Mouse (Mus musculus) liver, embryonic 11.5 days (tissue): ENCODE data around the gene Pgls. TPM values are rescaled to one million over a fixed set of nuclear protein-coding genes. Genes with fewer than 3 reads are reported as not detected.

ENCODE experiments used
- ATAC-seq: fragments of 200-750 bp; cut with Nextera tagmentation; replicated peaks from 2 replicates; pipeline ENCODE4 v1.8.0; 2017; ENCODE audit warnings: moderate number of reproducible peaks, mild to moderate bottlenecking, moderate TSS enrichment, moderate library complexity; ENCODE audit not compliant: low FRiP score
- DNase-seq: peaks from one replicate; pipeline ENCODE4 v3.0.0-alpha.2; 2017; ENCODE audit warnings: low spot score
- H3K27ac ChIP-seq: fragments of 300-500 bp; sonication (generic); 2 replicates; pipeline ENCODE4 v1.5.1; 2014; ENCODE audit warnings: mild to moderate bottlenecking, low read depth, low read length, control low read depth
- H3K27me3 ChIP-seq: fragments of 300-500 bp; sonication (generic); replicated peaks from 2 replicates; pipeline ENCODE4 v1.6.1; 2014; ENCODE audit warnings: low read length, mixed read lengths; ENCODE audit not compliant: control insufficient read depth, insufficient read depth
- H3K36me3 ChIP-seq: fragments of 300-500 bp; sonication (generic); 2 replicates; pipeline ENCODE4 v1.6.1; 2014; ENCODE audit warnings: mild to moderate bottlenecking, low read length, moderate library complexity, mixed read lengths; ENCODE audit not compliant: control insufficient read depth, insufficient read depth
- H3K4me1 ChIP-seq: fragments of 300-500 bp; sonication (generic); replicated peaks from 2 replicates; pipeline ENCODE4 v1.6.1; 2014; ENCODE audit warnings: low read length, mixed read lengths; ENCODE audit not compliant: control insufficient read depth, insufficient read depth
- H3K4me2 ChIP-seq: fragments of 300-500 bp; sonication (generic); 2 replicates; pipeline ENCODE4 v1.6.1; 2014; ENCODE audit warnings: mild to moderate bottlenecking, control low read depth, moderate library complexity
- H3K4me3 ChIP-seq: fragments of 300-500 bp; sonication (generic); 2 replicates; pipeline ENCODE4 v1.5.1; 2014; ENCODE audit warnings: low read depth, low read length, control low read depth
- H3K9ac ChIP-seq: fragments of 300-500 bp; sonication (generic); 2 replicates; pipeline ENCODE4 v1.6.1; 2014; ENCODE audit warnings: low read depth, low read length, control low read depth
- H3K9me3 ChIP-seq: fragments of 300-500 bp; sonication (generic); 2 replicates; pipeline ENCODE4 v1.6.1; 2016; ENCODE audit warnings: low read length, inconsistent platforms, mixed read lengths; ENCODE audit not compliant: control insufficient read depth
- WGBS: fragments of 180-500 bp; shearing (Covaris S2); extraction: QIAGEN DNeasy Blood & Tissue Kit; methylation state at CpG from one replicate; pipeline ENCODE4 v1.1.7; 2014; 5-methylcytosine and 5-hydroxymethylcytosine counted together
- polyA plus RNA-seq: library from polyadenylated mRNA; unstranded; fragments of >200 nt; fragmentation: Nextera tagmentation; extraction: Ambion mirVana; gene quantifications from 2 replicates; pipeline ENCODE4 v1.2.1, GENCODE M21; 2014

Pgls gene
- polyA plus RNA-seq, 1 experiment from 2014 or later: 200 TPM

DNA sequence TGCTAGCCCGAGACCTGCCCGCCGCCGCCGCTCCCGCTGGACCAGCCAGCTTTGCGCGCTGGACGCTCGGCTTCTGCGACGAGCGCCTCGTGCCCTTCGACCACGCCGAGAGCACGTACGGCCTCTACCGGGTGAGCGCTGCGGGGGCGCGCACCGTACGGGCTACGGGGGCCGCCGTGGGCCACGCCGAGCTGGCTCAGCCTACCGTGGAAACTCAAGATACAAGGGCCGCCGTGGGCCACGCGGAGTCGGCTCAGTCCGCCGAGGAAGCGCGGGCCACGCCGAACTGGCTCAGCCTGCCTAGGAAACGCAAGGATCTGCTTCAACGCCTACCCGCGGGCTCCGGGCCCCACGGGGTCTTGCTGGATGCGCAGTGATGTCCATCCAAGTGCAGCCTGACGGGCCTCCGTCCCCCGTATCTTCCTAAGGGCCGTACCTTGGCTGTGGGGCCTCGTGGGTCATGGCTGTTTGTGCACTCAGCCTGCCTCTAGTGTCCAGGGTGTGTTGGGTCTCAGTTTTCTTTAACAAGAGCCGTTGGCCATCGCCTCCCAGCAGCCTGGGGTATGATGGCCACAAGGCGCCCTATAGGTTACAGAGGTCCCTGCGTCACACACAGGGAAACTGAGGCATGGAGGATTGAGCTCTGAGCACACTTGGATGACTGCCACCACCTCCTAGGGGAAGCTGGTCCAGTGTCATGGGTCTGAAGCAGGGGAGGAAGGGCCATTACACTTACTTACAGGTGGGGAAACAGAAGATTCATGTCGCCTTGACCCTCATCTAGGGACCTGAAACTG is 596 bp downstream of the Pgls start:
- Histone ChIP-seq H3K4me1 (peaks cover 14% of the 10 kb centered on the region), H3K9me3 (no peaks in the 10 kb centered on the region), H3K4me2 (peak overlapping the region; percentile 78), H3K4me3 (peak overlapping the region; percentile 90), H3K27me3 (no peaks in the 10 kb centered on the region), H3K9ac (peak overlapping the region; percentile 98), H3K27ac (peak overlapping the region; percentile 98), H3K36me3 (no peaks in the 10 kb centered on the region)
- 4% methylated on average over 59 of the region's 60 CpGs for WGBS
- DNase-seq: no peak
- peak; percentile 44 for ATAC-seq

DNA sequence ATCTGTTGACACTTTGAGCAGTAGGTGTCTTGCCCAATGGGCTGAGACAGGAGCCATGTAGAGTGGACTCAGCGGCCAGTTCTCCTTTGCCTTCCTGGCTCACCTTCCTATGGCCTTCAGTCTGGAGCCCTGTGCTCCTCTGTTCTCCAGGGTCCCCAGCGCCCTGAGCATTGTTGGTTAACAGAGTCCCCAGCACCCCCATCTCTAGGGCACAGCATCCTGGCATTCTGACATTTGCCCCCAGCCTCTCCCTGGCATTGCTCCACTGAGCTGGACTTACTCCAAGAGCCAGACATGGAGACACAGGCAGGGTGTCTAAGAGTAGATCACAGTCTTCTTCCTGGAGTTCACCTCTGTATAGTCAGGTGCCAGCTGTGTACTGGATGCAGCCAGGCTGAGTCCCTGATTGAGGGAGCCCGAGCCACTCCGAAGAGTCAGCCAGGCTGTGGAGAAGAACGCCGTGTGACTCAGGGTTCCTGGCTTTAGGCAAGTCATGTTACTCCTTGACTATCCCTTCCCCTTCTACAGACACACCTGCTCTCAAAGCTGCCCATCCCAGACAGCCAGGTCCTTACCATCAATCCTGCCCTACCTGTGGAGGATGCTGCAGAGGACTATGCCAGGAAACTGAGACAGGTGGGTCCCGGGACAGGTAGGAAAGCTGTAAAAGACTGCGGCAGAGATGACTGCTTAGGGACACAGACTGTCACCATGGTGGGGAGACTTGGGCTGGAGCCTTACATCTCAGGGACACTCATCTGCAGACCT is 1.8 kb downstream of the Pgls start:
- no peaks in the 10 kb centered on the region for H3K27me3 ChIP-seq
- H3K27ac ChIP-seq: no peak overlapping the region
- H3K4me3 ChIP-seq: peak overlapping the region; percentile 90; the same call in 1 of the 2 replicates
- H3K4me1 ChIP-seq: peaks cover 14% of the 10 kb centered on the region
- peak overlapping the region; percentile 98 for H3K9ac ChIP-seq
- no peaks in the 10 kb centered on the region for H3K36me3 ChIP-seq
- DNase-seq (no peak), ATAC-seq (no peak)
- no peaks in the 10 kb centered on the region for H3K9me3 ChIP-seq
- H3K4me2 ChIP-seq: peak overlapping the region; percentile 78
- WGBS: 87% methylated on average over 8 of the region's 8 CpGs

DNA sequence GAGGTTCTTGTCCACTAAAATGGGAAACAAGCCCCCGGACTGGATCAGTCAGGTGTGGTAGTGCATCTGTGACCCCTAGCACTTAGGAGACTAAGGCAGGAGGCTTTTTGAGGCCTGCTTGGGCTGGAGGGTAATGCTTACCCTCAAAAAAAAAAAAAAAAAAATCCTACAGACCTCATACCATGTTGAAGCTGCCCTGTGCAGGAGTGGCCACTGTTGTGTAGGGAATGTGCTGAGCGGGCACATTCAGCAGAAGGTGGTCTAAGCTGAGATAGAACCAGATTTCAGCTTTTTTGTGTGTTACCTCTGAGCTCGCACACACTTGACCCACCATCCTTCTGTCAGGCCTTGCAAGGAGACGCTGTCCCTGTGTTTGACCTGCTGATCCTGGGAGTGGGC is 2.3 kb downstream of the Pgls start:
- Histone ChIP-seq H3K27me3 (0 out of 2 replicates have a peak, but pooled peaks cover under 1% of the 10 kb centered on the region), H3K36me3 (no peaks in the 10 kb centered on the region), H3K4me2 (no peak overlapping the region), H3K27ac (no peak overlapping the region), H3K4me1 (peaks cover 14% of the 10 kb centered on the region), H3K9ac (no peak overlapping the region), H3K9me3 (no peaks in the 10 kb centered on the region), H3K4me3 (no peak overlapping the region)
- DNase-seq: no peak
- ATAC-seq: no peak
- 87% methylated on average over 4 of the region's 4 CpGs for WGBS

DNA sequence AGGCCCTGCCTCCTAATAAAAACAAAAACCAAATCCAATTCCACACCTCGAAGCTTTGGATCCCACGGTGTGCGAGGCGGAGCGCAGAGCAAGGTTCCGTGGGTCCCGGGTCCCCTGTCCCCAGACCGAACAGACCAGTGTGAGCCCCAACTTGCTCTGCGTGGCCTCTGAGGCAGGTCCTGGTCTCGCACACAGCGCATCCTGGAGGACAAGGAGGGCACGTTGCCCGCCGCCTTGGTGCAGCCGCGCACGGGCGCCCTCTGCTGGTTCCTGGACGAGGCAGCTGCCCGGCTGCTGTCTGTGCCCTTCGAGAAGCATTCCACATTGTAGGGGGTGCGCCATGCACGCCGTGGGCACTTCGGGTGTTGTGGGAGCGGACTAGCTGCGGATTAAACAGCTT is 3.9 kb downstream of the Pgls start:
- DNase-seq (peak; percentile 84), ATAC-seq (peak; percentile 23)
- Histone ChIP-seq H3K27ac (no peak overlapping the region), H3K4me3 (no peak overlapping the region), H3K9me3 (no peaks in the 10 kb centered on the region), H3K27me3 (peaks cover 13% of the 10 kb centered on the region), H3K36me3 (no peaks in the 10 kb centered on the region), H3K4me1 (peaks cover 13% of the 10 kb centered on the region), H3K9ac (no peak overlapping the region), H3K4me2 (no peak overlapping the region)
- 12% methylated on average over 27 of the region's 27 CpGs for WGBS

DNA sequence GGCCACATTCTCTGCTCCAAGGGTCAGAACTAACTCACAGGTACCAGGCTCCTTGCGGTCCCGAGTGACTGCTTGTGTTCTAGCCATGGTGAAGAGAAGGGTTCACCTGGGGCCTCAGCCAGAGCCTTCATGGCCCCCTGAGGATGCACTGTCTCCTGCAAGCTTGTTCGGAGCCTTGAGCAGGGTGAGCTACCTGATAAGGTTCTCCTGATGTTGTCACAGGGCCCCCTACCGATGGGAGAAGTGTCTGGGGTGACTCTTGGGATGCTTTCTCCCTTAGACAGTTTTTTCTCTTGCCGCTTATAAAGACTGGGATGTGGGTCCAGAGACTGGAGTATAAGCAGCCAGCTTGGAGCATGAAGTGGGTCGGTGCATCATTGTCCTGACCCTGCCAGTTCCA is 4.4 kb downstream of the Pgls start:
- DNase-seq (no peak), ATAC-seq (no peak)
- Histone ChIP-seq H3K9me3 (no peaks in the 10 kb centered on the region), H3K9ac (no peak overlapping the region; the same call in 1 of the 2 replicates), H3K4me1 (peaks cover 11% of the 10 kb centered on the region), H3K36me3 (no peaks in the 10 kb centered on the region), H3K27ac (no peak overlapping the region), H3K27me3 (peaks cover 15% of the 10 kb centered on the region), H3K4me2 (no peak overlapping the region), H3K4me3 (no peak overlapping the region)
- 57% methylated on average over 6 of the region's 6 CpGs for WGBS

DNA sequence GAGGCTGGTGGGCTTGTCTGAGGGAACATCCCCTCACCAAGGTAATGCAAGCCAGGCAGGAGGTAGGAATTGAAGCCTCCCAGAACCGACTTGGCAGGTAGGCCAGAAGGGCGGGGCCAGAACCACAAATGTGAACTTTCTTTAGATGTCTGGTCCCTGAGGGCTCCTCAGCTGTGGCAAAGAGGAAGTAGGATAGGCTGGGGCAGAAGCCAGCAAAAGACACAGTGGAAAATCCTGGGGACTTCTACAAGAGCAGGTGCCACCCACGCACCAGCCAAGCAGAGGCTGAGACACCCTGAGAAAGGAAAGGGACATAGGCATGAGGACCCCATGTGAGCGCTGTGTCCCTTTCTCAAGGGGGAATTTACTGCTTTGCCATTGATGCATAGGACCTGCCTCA is 4.8 kb downstream of the Pgls start:
- Histone ChIP-seq H3K36me3 (no peaks in the 10 kb centered on the region), H3K4me3 (no peak overlapping the region), H3K4me2 (no peak overlapping the region), H3K9me3 (no peaks in the 10 kb centered on the region), H3K9ac (no peak overlapping the region), H3K4me1 (peaks cover 11% of the 10 kb centered on the region), H3K27me3 (peaks cover 19% of the 10 kb centered on the region), H3K27ac (no peak overlapping the region)
- ATAC-seq (no peak), DNase-seq (no peak)
- WGBS: 71% methylated on average over 4 of the region's 4 CpGs

DNA sequence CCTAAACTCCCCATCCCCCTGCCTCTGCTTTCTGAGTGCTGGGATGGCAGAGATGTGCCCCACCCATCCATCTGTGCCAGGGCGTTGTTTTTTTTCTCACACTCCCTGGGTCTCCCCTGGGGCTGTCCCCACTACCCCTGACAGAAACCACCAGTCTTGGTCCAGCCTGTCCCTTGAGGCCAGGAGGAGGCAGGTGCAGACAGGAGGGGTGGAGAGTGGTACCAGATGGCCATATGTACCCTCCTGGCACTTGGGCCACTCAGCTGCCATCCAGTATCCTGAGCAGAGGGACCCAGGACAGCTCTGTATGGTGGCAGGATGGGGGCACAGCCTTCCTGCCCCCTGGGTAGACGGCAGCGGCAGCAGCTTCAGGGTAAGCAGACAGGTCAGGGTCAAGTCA is 5.5 kb downstream of the Pgls start, which contains the start of gene Fam129c:
TSS of gene Fam129c (plus strand) at position 198 of the 400 bp plus-strand sequence.
- DNase-seq: no peak
- WGBS: 84% methylated on average over 3 of the region's 3 CpGs
- Histone ChIP-seq H3K4me2 (no peak within 1 kb of the TSS), H3K4me3 (no peak within 1 kb of the TSS), H3K36me3 (no peaks in the 10 kb centered on the region), H3K9ac (no peak within 1 kb of the TSS; the same call in 1 of the 2 replicates), H3K9me3 (no peaks in the 10 kb centered on the region), H3K27ac (no peak within 1 kb of the TSS), H3K4me1 (peaks cover 16% of the 10 kb centered on the region), H3K27me3 (peaks cover 25% of the 10 kb centered on the region)
- ATAC-seq: no peak

DNA sequence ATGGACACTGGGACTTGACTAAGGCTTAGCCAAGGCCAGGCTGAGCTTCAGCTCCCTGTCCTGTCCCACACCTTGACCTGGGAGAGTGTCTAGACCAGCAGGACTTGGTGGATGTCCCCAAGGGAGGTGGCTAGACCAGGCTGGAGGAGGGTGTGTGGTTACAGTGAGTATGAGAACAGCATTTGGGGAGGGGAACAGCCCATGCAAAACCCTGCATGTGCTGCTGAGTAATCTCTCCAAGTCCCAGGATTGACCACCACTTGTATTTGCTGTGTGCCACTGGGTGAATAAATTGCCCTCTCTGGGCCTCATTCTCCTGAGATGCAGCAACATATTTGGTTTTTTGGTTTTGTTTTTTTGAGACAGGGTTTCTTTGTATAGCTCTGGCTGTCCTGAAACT is 6.4 kb downstream of the Pgls start:
- no peaks in the 10 kb centered on the region for H3K9me3 ChIP-seq
- no peak overlapping the region for H3K27ac ChIP-seq
- peaks cover 35% of the 10 kb centered on the region for H3K27me3 ChIP-seq
- no peak overlapping the region for H3K4me3 ChIP-seq
- no peak overlapping the region for H3K9ac ChIP-seq
- ATAC-seq (no peak), DNase-seq (no peak)
- H3K36me3 ChIP-seq: no peaks in the 10 kb centered on the region
- peaks cover 14% of the 10 kb centered on the region for H3K4me1 ChIP-seq
- no peak overlapping the region for H3K4me2 ChIP-seq
